Mouse (Mus musculus): ENCODE measurements at regions not wholly inside any gene's neighbourhood (a gene's known extent, or its start where the extent isn't known, plus 50 kb on each side); places are given as distances from the start of the nearest gene placed in this dataset.

DNA sequence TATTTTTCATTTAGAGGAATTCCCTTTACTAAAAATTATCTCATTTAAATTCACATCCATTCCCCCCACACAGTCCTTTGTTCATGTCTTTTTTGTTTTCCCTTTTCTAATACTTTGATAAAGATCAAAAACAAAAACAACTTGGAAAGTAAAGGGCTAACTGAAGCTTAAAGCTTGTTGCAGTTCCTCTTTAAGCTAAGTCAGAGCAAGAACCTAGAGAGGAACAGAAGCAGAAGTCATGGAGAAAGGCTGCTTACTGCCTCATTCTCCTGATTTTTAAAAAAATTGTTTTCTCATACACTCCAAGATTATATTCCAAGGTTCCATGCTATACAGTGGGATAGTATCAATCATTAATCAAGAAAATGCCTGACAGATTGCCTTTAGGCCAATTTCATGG, 116.6 kb downstream of the Rassf9 start:
- TF ChIP-seq CTCF (IDR thresholded peaks at IDR 0.05; ENCODE audit: low read depth, low read length) (no peak), POLR2A (IDR thresholded peaks at IDR 0.05; ENCODE audit: extremely low read depth, insufficient read depth, low read length) (no peak)

All from liver, adult 2 months (tissue).